Mouse (Mus musculus): ENCODE data around the gene Dnajb1.

DNA sequence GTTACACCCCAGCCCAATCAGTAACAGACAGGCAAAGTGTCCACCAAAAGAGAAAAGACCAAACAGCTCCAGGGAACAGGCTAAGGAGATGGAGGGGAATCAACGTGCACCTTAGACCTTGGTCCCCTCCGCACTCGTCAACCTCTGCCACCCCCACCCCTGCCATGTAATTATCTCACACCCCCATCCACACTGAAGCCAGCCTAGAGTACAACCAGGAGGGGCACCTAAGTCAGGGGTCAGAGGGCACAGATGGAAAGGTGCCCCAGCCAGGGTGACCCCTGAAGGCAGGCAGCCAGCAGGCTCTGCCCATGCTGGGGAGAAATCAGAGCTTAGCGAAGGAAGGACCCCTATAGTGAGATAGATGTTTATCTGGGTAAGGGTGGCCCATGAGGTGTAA is 31.1 kb upstream of the Dnajb1 start:
- TF ChIP-seq CTCF (IDR thresholded peaks at IDR 0.05; ENCODE audit: low read depth) (no peak), EP300 (IDR thresholded peaks at IDR 0.05; ENCODE audit: low read depth) (no peak)
